Mouse (Mus musculus): ENCODE measurements around the gene Ubtd1. TPM values are rescaled to one million over a fixed set of nuclear protein-coding genes. Genes with fewer than 3 reads are reported as not detected.

The Ubtd1 gene
- total and polyA plus RNA-seq, 3 experiments: 3.4 to 5.8 (median 3.6) TPM

- no peaks in the 10 kb centered on the region for H3K36me3 ChIP-seq (replicated peaks in 1 of 2; ENCODE audit: control insufficient read depth in 1 of 2, insufficient read depth in 1 of 2, low read length in 1 of 2)
- no peak overlapping the region for H3K4me2 ChIP-seq (ENCODE audit: insufficient read depth, low read depth, poor library complexity, severe bottlenecking)
- H3K79me2 ChIP-seq (replicated peaks; ENCODE audit: control insufficient read depth, extremely low read depth, insufficient read depth, poor library complexity, severe bottlenecking): no peaks in the 10 kb centered on the region
- H3K27me3 ChIP-seq (replicated peaks): no peaks in the 10 kb centered on the region
- no peak overlapping the region for H3K27ac ChIP-seq (ENCODE audit: insufficient read depth, low read depth)
- TF ChIP-seq CTCF (conservative IDR thresholded peaks at IDR 0.05 in 1 of 2, IDR thresholded peaks at IDR 0.05 in 1 of 2; ENCODE audit: low read depth in 2 of 2, low read length in 2 of 2) (no peak), RCOR1 (conservative IDR thresholded peaks at IDR 0.05; ENCODE audit: low read depth, low read length) (no peak), SIN3A (IDR thresholded peaks at IDR 0.05; ENCODE audit: low read length) (no peak)
- peaks cover 0 to 11% of the 10 kb centered on the region in 2 experiments; a peak in 1 of 4 replicates for H3K4me1 ChIP-seq (ENCODE audit: control insufficient read depth in 1 of 2, insufficient read depth in 2 of 2)
- no peak for DNase-seq (ENCODE audit: extremely low read depth)
- dilution Hi-C loops (cut with MboI; ENCODE audit: extremely low pct_ligation_motif_present, extremely low pct_unique_long_range_greater_than_20kb, low sequenced_read_pairs): no loop called here
- in situ Hi-C loops (cut with MboI; ENCODE audit: low pct_ligation_motif_present, low pct_unique_long_range_greater_than_20kb, low sequenced_read_pairs): no loop called here
- no peaks in the 10 kb centered on the region for H3K9me3 ChIP-seq (replicated peaks; ENCODE audit: low read length)
- no peak overlapping the region for H3K4me3 ChIP-seq (replicated peaks in 1 of 3; ENCODE audit: low read depth in 2 of 3, low read length in 2 of 3, poor library complexity in 1 of 3)
- H3K9ac ChIP-seq (ENCODE audit: insufficient read depth, low read depth): no peak overlapping the region
Observed at GRCm38 (mm10) chr19:41998770-41999548, 17.4 kb downstream of the Ubtd1 start.

DNA sequence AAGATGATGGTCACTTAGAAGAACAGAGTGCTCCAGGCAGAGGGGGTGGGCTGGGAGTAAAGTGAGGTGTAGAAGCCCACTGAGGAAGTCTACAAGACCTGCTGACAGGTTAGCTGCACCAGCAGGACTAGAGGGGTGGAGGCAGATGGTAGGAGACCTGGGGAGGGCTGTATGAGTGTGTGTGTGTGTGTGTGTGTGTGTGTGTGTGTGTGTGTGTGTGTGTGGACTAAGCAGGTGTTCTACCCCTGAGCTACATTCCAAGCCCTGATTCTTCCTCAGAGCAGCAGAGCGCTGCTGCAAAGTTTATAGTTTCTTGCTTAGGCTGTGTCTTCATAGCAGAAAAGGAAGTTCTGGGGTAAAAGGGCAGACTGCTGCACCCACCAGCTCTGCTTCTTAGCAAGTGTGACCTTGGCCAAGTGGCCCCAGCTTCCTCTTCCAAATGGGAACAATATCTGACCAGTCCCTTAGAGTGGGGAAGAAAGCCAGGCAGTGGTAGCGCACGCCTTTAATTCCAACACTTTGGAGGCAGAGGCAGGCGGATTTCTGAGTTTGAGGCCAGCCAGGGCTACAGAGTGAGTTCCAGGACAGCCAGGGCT, 18.2 kb downstream of the Ubtd1 start:
- dilution Hi-C loops (cut with MboI; ENCODE audit: extremely low pct_ligation_motif_present, extremely low pct_unique_long_range_greater_than_20kb, low sequenced_read_pairs): no loop called here

GRCm38 (mm10) chr19:42000446-42000958, 18.9 kb downstream of the Ubtd1 start:
- no peaks in the 10 kb centered on the region for H3K9me3 ChIP-seq (replicated peaks; ENCODE audit: low read length)
- H3K27ac ChIP-seq (ENCODE audit: insufficient read depth, low read depth): no peak overlapping the region
- dilution Hi-C loops (cut with MboI; ENCODE audit: extremely low pct_ligation_motif_present, extremely low pct_unique_long_range_greater_than_20kb, low sequenced_read_pairs): no loop called here
- TF ChIP-seq TCF12 (IDR thresholded peaks at IDR 0.05; ENCODE audit: low read depth, low read length): no peak
- TF ChIP-seq MAX (IDR thresholded peaks at IDR 0.05; ENCODE audit: low read length): no peak
- no peak for TF ChIP-seq E2F4 (IDR thresholded peaks at IDR 0.05; ENCODE audit: insufficient replicate concordance, low read depth, low read length)
- TF ChIP-seq BHLHE40 (IDR thresholded peaks at IDR 0.05; ENCODE audit: low read depth, low read length): no peak
- TF ChIP-seq ZC3H11A (IDR thresholded peaks at IDR 0.05; ENCODE audit: low read depth, low read length): no peak
- no peak for TF ChIP-seq NELFE (IDR thresholded peaks at IDR 0.05; ENCODE audit: low read depth, low read length)
- TF ChIP-seq ZMIZ1 (IDR thresholded peaks at IDR 0.05; ENCODE audit: low read depth, low read length): no peak
- TF ChIP-seq MAZ (IDR thresholded peaks at IDR 0.05; ENCODE audit: low read depth, low read length): no peak
- no peak for TF ChIP-seq JUND (conservative IDR thresholded peaks at IDR 0.05; ENCODE audit: low read depth, low read length)
- no peak for TF ChIP-seq POLR2AphosphoS2 (IDR thresholded peaks at IDR 0.05; ENCODE audit: low read depth, low read length)
- no peak for TF ChIP-seq RCOR1 (conservative IDR thresholded peaks at IDR 0.05; ENCODE audit: low read depth, low read length)
- no peak for TF ChIP-seq PAX5 (IDR thresholded peaks at IDR 0.05; ENCODE audit: low read length)
- TF ChIP-seq ZNF384 (IDR thresholded peaks at IDR 0.05; ENCODE audit: low read depth, low read length): no peak
- TF ChIP-seq SMC3 (IDR thresholded peaks at IDR 0.05; ENCODE audit: low read depth, low read length): no peak
- no peaks in the 10 kb centered on the region for H3K27me3 ChIP-seq (replicated peaks)
- no peak for DNase-seq (ENCODE audit: extremely low read depth)
- no peak overlapping the region for H3K4me3 ChIP-seq (replicated peaks in 1 of 3; ENCODE audit: low read depth in 2 of 3, low read length in 2 of 3, poor library complexity in 1 of 3)
- H3K4me2 ChIP-seq (ENCODE audit: insufficient read depth, low read depth, poor library complexity, severe bottlenecking): no peak overlapping the region
- no peak overlapping the region for H3K9ac ChIP-seq (ENCODE audit: insufficient read depth, low read depth)
- in situ Hi-C loops (cut with MboI; ENCODE audit: low pct_ligation_motif_present, low pct_unique_long_range_greater_than_20kb, low sequenced_read_pairs): no loop called here
- H3K79me2 ChIP-seq (replicated peaks; ENCODE audit: control insufficient read depth, extremely low read depth, insufficient read depth, poor library complexity, severe bottlenecking): no peaks in the 10 kb centered on the region
- peaks cover 0 to 10% of the 10 kb centered on the region in 2 experiments; a peak in 2 of 4 replicates for H3K4me1 ChIP-seq (ENCODE audit: control insufficient read depth in 1 of 2, insufficient read depth in 2 of 2)
- no peaks in the 10 kb centered on the region for H3K36me3 ChIP-seq (replicated peaks in 1 of 2; ENCODE audit: control insufficient read depth in 1 of 2, insufficient read depth in 1 of 2, low read length in 1 of 2)

More for the DNA sequence above, 18.2 kb downstream of the Ubtd1 start:
- TF ChIP-seq MAZ (IDR thresholded peaks at IDR 0.05; ENCODE audit: low read depth, low read length) (no peak), CHD1 (IDR thresholded peaks at IDR 0.05; ENCODE audit: low read depth, low read length) (no peak), GABPA (IDR thresholded peaks at IDR 0.05; ENCODE audit: insufficient replicate concordance, low read depth, low read length) (no peak), SMC3 (IDR thresholded peaks at IDR 0.05; ENCODE audit: low read depth, low read length) (no peak), ZKSCAN1 (IDR thresholded peaks at IDR 0.05; ENCODE audit: borderline replicate concordance, low read depth, low read length) (no peak), JUN (IDR thresholded peaks at IDR 0.05; ENCODE audit: insufficient read depth, low read depth, low read length) (no peak), MYC (IDR thresholded peaks at IDR 0.05; ENCODE audit: low read depth, low read length) (no peak), ETS1 (conservative IDR thresholded peaks at IDR 0.05; ENCODE audit: low read depth, low read length) (no peak), UBTF (IDR thresholded peaks at IDR 0.05; ENCODE audit: low read depth, low read length) (no peak), CTCF (conservative IDR thresholded peaks at IDR 0.05 in 1 of 2, IDR thresholded peaks at IDR 0.05 in 1 of 2; ENCODE audit: low read depth in 2 of 2, low read length in 2 of 2) (no peak), CHD2 (IDR thresholded peaks at IDR 0.05; ENCODE audit: low read length) (no peak), MEF2A (IDR thresholded peaks at IDR 0.05; ENCODE audit: borderline replicate concordance, low read depth, low read length) (no peak), RCOR1 (conservative IDR thresholded peaks at IDR 0.05; ENCODE audit: low read depth, low read length) (no peak), TBP (conservative IDR thresholded peaks at IDR 0.05; ENCODE audit: low read depth, low read length) (no peak), POLR2AphosphoS2 (IDR thresholded peaks at IDR 0.05; ENCODE audit: low read depth, low read length) (no peak), NRF1 (IDR thresholded peaks at IDR 0.05; ENCODE audit: low read depth, low read length) (no peak), HCFC1 (IDR thresholded peaks at IDR 0.05; ENCODE audit: low read depth, low read length) (no peak), PAX5 (IDR thresholded peaks at IDR 0.05; ENCODE audit: low read length) (no peak)
- Histone ChIP-seq H3K27me3 (replicated peaks) (no peaks in the 10 kb centered on the region), H3K9me3 (replicated peaks; ENCODE audit: low read length) (no peaks in the 10 kb centered on the region), H3K4me1 (ENCODE audit: control insufficient read depth in 1 of 2, insufficient read depth in 2 of 2) (peaks cover 0 to 11% of the 10 kb centered on the region in 2 experiments; a peak in 1 of 4 replicates), H3K9ac (ENCODE audit: insufficient read depth, low read depth) (no peak overlapping the region), H3K27ac (ENCODE audit: insufficient read depth, low read depth) (no peak overlapping the region), H3K36me3 (replicated peaks in 1 of 2; ENCODE audit: control insufficient read depth in 1 of 2, insufficient read depth in 1 of 2, low read length in 1 of 2) (no peaks in the 10 kb centered on the region), H3K79me2 (replicated peaks; ENCODE audit: control insufficient read depth, extremely low read depth, insufficient read depth, poor library complexity, severe bottlenecking) (no peaks in the 10 kb centered on the region), H3K4me3 (replicated peaks in 1 of 3; ENCODE audit: low read depth in 2 of 3, low read length in 2 of 3, poor library complexity in 1 of 3) (no peak overlapping the region), H3K4me2 (ENCODE audit: insufficient read depth, low read depth, poor library complexity, severe bottlenecking) (no peak overlapping the region)
- no peak for DNase-seq (ENCODE audit: extremely low read depth)
- in situ Hi-C loops (cut with MboI; ENCODE audit: low pct_ligation_motif_present, low pct_unique_long_range_greater_than_20kb, low sequenced_read_pairs): no loop called here

All from CH12.LX (cell line).